Mouse (Mus musculus): ENCODE measurements around the gene Trmt61a. TPM values are rescaled to one million over a fixed set of nuclear protein-coding genes. Genes with fewer than 3 reads are reported as not detected.
"Not testable (repeated sequence)": the region's sequence is repeated elsewhere in the genome, so short reads cannot be mapped to it uniquely, and the experiment has no call there.

The Trmt61a gene
- total RNA-seq (2021) = 10 to 100 TPM; 17.1 to 19.7 TPM

DNA sequence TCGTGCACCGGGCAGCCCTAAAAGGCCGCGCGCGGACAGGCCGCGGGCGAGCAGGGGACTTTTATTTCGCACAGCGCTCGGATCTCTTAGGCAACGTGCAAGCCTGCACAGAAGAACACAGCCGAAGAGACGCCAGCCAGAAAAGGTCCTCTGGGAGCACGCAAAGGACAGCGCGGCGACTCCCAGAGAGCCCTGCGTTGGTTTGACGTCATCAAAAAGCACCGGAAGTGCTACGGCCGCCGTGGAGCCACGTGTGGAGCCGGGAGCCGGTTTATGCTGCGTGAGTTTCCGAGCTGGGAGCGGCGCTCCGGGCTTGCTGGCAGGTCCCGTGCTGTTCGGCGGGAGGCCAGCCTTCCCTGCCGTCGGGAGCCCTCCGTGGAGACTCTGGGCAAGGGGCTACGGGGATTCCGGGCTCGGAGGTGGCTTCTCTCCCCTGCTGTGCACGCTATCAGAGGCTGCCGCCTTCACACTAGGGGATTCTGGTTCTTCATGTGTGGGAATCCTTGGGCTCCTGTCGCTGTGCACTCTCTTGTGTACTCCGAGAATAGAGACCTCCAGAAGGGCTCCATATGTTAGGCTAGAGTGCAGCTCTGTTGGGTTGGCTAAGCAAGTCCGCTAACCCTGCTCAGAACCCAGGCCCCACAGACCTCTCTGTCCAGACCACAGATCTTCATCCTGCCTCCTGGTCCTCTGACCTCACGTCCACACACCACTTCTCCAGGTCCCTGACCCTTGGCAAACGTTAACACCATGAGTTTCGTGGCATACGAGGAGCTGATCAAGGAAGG, at the start of gene Trmt61a:
Gene Trmt61a (plus strand): TSS at position 224 of the 788 bp plus-strand sequence.
- peak; percentile 79 to 86 for DNase-seq (ENCODE audit: extremely low spot score in 1 of 2, low spot score in 1 of 2)

DNA sequence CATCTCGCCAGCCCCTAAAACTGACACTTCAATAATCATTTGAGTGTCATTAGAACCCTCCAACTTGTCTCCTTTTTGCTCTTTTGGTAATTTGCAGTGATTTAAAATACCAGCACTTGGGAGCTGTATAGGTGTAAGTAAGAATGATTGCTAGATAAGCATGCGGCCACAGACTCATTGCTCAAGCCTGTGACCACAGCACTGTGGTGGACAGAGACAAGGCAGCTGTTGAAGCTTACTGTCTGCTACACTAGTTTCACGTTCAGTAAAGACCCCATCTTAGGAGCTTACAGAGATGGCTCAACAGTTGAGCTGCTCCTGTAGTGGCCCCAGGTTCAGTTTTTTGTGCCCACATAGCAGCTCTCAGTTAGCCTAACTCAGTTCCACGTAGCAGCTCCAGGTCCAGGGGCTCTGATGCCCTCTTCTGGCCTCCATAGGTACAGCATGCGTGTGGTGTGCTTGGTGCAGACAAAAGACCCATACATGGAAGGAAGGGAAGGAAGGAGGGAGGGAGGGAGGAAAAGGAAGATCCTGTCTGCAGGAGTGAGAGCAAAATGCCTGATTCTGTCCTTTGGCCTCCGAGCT, 29.8 kb upstream of the Trmt61a start:
- peak in 1 of 2 experiments; percentile 71 for DNase-seq (ENCODE audit: extremely low spot score in 1 of 2, low spot score in 1 of 2)

- DNase-seq (ENCODE audit: extremely low spot score in 1 of 2, low spot score in 1 of 2) = no peak
Measured at GRCm38 (mm10) chr12:111652953-111653352, 25.0 kb upstream of the Trmt61a start.

- DNase-seq (ENCODE audit: extremely low spot score in 1 of 2, low spot score in 1 of 2) = peak; percentile 68 to 75
Measured at GRCm38 (mm10) chr12:111653434-111653833, 24.5 kb upstream of the Trmt61a start.

DNA sequence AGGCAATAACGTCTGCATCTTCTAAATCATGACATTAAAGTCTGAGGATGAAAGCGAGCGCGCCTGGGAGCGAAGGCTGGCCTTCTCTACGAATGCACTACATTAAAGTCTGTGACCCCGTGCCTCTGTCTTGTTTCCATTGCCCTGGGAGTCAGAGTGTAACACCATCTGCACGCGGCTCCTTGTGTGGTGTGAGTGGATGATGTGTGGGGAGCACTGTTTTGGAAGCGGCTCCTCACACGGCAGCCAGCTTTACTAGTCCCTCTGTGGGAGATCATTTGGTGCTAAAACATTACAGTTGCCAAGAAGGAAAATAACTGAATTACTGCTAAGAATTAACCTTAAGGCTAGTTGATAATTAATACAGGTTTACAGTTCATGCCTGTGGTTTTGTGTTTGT, 22.2 kb upstream of the Trmt61a start:
- no peak for DNase-seq (ENCODE audit: extremely low spot score in 1 of 2, low spot score in 1 of 2)

DNA sequence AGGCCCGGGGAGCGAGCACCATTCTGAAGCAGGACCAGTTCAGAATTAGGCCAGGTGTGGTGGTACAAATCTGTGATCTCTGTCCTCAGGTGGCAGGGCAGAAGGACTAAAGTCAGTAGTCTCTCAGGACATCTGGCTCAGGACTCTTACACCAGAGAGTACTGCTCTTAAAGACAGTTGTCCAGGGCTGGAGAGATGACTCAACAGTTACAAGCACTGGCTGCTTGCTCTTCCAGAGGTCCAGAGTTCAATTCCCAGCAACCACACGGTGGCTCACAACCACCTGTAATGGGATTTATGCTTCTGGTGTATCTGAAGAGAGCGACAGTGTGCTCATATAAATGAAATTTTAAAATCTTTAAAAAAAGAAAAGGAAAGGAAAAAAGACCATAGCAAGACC, 18.6 kb upstream of the Trmt61a start:
- DNase-seq (ENCODE audit: extremely low spot score in 1 of 2, low spot score in 1 of 2) = no peak

DNA sequence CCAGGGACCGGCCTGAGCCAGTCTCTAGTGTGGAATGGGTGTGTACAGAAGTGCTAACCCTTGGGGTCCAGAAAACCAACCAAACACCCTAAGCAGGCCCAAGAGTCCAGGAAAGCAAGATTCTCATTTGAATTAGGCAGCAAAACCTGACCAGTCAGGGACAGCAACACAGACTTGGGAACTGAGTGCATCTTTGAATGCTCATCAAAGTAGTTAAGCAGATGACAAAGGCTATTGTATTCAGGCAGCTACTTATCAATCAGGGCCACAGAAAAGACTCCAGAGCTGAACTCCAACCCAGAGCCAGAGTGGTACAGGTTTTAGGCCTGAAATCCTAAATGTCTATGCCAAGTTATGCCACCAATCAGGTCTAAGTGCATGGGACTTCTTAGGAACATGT, 17.3 kb upstream of the Trmt61a start:
- no peak for DNase-seq (ENCODE audit: extremely low spot score in 1 of 2, low spot score in 1 of 2)

- DNase-seq (ENCODE audit: extremely low spot score in 1 of 2, low spot score in 1 of 2) = not testable (repeated sequence)
Measured at GRCm38 (mm10) chr12:111661554-111661953, 16.4 kb upstream of the Trmt61a start.

DNA sequence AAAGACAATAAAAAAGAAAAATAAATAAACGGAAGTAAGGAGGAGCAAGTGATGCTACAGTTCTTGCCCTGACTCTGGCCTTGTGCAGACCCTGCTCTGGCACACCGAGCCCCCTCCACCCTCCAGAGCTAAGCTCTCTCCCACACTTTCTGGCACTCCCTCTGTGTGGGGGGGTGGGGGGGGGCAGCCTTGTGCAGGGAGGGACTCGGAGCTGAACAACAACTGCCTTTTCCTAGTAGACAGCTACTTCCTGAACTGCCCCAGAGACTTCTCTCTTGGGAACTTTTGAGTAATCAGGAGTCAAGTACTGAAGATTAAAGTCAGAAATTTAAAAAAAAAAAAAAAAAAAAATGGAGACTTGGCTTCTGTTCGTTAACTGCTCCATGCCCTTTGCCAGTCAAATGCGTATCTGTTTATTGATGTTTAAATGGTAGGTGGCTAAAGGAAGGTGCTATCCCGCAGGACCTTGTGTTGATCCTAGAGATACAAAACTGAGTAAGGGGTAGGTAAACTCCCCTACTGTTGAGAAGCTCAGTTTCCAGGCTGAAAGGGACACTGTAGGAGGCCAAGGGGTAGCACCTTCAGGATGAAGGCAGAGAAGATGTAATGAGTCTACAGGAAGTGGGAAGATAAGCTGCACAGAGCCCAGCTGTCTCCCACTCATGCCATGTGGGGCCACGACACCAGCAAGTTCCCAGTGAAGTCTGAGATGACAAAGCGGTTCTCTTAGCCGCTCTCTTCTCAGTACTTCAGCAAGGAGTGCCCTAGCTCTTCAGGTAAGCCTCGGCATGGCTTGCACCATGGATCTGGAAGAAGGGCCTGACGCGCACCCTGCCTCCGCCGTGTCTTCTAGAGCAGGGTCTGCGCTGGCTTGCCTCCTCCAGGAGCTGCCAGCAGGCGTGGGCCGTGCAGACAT, 14.4 kb upstream of the Trmt61a start:
- DNase-seq (ENCODE audit: extremely low spot score in 1 of 2, low spot score in 1 of 2) = no peak

- DNase-seq (ENCODE audit: extremely low spot score in 1 of 2, low spot score in 1 of 2) = no peak
Measured at GRCm38 (mm10) chr12:111664144-111664634, 13.7 kb upstream of the Trmt61a start.

- DNase-seq (ENCODE audit: extremely low spot score in 1 of 2, low spot score in 1 of 2) = no peak
Measured at GRCm38 (mm10) chr12:111665041-111665880, 12.6 kb upstream of the Trmt61a start.

- DNase-seq (ENCODE audit: extremely low spot score in 1 of 2, low spot score in 1 of 2) = no peak
Measured at GRCm38 (mm10) chr12:111666380-111666779, 11.5 kb upstream of the Trmt61a start.

DNA sequence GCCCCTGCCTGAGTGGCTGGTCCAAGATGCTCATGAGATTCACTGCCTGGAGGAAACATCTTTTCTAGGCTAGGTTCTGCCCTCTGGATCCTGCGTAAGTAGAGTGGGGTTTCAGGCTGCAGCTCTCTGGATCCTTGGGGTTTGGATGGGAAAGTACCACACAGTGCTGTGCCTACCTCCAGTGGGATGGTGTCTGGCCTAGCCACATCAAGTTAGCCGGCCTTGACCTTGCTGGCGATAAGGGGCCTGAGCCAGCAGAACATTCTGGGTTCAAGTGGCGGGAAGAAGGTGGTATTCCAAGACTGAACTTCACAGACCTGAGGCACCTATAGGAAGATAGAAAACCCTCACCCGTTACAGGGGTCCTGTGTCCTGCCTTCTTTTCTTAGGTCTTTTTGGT, 10.5 kb upstream of the Trmt61a start:
- DNase-seq (ENCODE audit: extremely low spot score in 1 of 2, low spot score in 1 of 2) = no peak

DNA sequence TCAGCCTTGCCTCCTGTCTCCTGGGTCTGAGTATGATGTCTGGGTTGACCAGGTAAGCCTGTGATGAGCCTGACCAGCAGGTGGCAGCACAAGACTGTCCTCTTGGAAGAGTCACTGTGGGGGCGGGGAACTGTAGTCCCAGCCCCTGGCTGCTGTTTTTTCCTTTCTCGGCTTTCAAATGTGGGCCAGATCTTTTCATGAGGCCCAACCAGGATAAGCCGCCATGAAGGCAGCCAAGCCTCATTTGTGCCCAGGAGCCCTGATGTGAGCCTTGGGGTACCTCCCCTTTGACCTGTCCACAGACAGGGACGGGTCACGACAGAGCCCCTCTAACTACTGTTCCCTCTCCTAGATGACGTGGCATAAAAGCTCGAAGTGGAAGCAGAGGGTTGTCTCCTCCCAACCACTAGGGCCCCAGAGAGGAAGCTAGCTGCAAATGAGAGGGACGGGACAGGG, 9.4 kb upstream of the Trmt61a start:
- peak; percentile 96 to 100 for DNase-seq (ENCODE audit: extremely low spot score in 1 of 2, low spot score in 1 of 2)

GRCm38 (mm10) chr12:111669000-111669788, 8.7 kb upstream of the Trmt61a start:
- DNase-seq (ENCODE audit: extremely low spot score in 1 of 2, low spot score in 1 of 2) = no peak

DNA sequence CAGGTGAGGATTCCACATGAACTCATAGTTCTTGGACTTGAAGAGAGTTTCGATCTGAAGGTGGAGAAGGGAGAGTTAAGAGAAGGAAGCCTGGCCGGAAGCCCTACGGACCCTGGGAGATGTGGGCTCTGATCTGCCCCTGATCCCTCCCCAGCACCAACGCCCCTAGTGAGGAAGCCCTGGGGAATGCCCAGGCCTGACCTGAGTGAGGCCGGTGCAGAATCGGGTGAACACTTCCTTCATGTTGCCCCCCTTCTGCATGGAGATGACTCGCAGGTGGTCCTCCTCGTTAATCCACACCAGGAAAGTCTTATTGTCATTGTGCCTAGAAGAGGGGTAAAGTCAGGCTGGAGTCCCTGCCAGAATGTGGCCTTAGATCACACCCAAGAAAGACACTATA, 7.9 kb upstream of the Trmt61a start:
- no peak for DNase-seq (ENCODE audit: extremely low spot score in 1 of 2, low spot score in 1 of 2)

GRCm38 (mm10) chr12:111670371-111670971, 7.4 kb upstream of the Trmt61a start:
- DNase-seq (ENCODE audit: extremely low spot score in 1 of 2, low spot score in 1 of 2) = no peak

DNA sequence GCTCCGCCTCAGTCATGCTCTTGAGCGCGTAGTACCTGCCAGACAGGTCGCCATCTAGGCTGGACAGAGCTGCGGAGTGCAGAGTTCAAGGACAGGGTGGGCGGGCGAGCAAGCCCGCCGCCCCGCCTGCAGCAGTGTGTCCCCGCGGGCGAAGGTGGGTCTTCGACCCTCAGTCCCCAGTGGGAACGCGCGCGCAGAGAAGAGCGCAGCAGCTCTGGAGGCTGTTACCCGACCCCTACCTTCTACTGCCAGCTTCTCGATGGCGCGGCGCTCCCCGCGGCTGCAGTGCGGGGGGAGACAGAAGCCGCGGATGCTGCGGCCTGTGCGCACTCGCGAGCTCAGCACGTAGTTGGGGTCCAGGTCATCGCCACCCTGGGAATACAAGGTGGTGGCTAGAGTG, 6.9 kb upstream of the Trmt61a start:
- no peak for DNase-seq (ENCODE audit: extremely low spot score in 1 of 2, low spot score in 1 of 2)
